Mouse (Mus musculus) c-Kit-negative CD71-positive TER-119-positive erythroid progenitor cells, embryonic 14.5 days (primary cell): ENCODE results near the gene Spata2.
A peak's percentile ranks its signal among the peaks of the same experiment; 100 is the strongest.

ENCODE experiments used
- DNase-seq: peaks from one replicate; pipeline ENCODE4 v3.0.0-alpha.2; 2013; ENCODE audit warnings: low read depth, low spot score

Spata2 gene

GRCm38 (mm10) chr2:167483081-167483826 is 9.4 kb downstream of the Spata2 start:
- DNase-seq, result no peak

DNA sequence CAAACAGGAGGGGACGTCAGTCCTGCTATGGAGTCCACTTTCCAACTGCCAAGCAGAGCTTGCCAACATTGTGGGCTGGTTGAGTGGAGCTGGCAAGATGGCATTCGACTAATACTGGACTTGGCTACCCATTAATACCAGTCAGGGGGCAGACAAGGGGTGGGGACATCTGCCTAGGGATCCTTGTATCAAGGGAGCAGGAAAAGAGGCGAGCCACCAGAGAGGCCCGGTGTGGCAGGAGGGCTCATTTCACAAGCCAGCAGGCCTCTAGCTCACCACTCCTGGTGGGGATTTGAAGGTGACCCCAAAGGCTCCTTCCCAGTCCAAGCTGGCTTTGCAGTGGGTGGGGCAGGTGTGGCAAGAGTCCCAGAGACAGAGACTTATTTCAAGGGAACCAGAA is 10.0 kb downstream of the Spata2 start:
- DNase-seq, result no peak

- no peak for DNase-seq
Observed at GRCm38 (mm10) chr2:167479501-167479900, 13.2 kb downstream of the Spata2 start.

DNA sequence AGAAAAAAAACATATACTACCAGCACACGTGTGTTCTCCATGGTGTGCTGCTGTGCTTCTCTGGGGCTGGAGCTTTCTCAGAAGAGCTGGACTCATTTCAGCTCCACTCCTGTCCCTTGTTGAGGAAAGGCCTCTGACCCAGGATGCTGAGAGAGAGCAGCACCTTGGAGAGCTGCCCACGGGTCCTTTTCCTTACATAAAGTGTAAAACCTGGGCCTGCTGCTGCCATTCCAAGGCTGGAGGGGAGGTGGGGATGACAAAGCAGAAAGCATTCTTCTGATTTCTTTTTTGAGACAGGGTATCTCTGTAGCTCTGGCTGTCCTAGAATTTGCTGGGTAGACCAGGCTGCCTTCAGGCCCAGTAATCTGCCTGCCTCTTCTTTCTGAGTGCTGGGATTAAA is 14.6 kb downstream of the Spata2 start:
- no peak for DNase-seq

DNA sequence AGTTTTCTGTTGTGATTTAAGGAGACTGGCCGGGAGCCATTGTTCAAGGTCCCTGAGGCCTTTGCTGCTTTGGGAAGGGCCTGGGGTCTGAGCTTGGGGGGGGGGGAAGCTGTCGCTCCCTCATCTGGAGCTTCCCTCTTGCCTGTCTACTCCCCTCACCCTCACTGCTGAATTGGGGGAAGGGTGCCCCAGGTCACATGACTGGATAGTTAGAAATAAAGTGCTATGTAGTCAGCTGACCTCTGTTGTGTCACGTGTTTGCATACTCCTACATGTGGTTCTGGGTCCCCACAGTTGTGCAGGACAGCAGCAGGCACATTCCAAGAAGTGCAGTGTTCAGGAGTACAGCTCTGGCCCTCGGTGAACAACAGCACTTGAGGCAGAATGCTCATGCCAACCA is 15.9 kb downstream of the Spata2 start:
- no peak for DNase-seq

GRCm38 (mm10) chr2:167476200-167476688 is 16.4 kb downstream of the Spata2 start:
- no peak for DNase-seq

- DNase-seq, result no peak
Observed at GRCm38 (mm10) chr2:167475596-167475995, 17.1 kb downstream of the Spata2 start.

DNA sequence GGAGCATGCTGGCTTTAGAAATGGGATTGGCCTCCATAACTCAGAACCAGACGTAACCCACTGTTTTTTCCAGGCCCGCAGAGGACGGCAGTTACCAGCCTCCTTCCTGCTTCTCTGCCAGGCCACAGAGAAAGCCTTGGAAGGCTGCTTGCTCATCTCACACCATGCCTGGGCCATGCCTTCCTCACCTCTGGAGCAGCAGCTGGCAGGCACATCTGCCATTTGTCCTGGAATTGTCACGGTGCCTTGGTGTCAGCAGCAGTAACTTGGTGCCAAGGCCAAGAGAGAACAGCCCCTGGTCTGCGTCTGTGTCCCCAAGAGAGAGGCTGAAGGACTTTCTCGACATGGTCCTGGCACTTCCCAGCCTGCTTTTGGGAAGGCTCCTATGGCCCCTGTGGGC is 18.5 kb downstream of the Spata2 start:
- no peak for DNase-seq

GRCm38 (mm10) chr2:167471585-167471984 is 21.1 kb downstream of the Spata2 start:
- DNase-seq, result no peak

- no peak for DNase-seq
Observed at GRCm38 (mm10) chr2:167470611-167471010, 22.1 kb downstream of the Spata2 start.

DNA sequence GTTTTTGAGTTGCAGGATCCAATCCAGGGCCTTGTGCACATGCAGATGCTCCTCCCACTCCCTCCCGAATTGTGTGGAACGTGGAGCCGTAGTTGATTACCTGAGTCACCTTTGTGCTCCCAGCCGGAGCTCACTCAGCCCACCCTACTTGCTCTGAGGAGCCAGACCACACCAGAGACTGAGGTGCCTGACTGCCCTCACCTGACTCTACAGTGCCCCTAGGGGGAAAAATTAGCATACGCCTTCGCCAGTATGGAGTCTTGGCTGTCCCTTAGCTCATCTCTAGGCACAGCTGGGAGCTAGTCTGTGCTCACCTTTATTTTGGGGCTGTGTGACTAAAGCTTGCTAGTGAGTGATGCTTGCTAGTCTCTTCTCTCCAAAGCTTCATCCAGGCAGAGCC is 24.2 kb downstream of the Spata2 start:
- DNase-seq, result no peak

- DNase-seq, result no peak
Observed at GRCm38 (mm10) chr2:167467214-167467613, 25.5 kb downstream of the Spata2 start.

DNA sequence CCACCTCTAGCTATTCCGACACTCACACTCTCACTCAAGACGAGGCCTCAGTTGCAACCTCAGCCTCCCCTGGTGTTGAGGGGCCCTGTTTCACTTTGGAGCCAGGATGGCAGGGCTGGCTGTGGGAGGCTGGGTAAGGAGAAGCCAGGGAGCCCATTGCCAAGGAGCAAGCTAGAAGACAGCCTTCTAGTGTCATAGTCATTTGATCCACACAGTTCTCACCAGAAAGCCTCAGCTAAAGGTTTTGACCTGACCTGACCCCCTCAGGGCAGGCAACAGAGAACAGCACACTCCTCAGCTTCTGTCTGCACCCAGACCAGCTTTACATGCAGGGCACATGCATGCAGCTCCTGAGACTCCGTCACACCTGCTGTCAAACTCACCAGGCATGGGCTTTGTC is 26.7 kb downstream of the Spata2 start:
- no peak for DNase-seq

DNA sequence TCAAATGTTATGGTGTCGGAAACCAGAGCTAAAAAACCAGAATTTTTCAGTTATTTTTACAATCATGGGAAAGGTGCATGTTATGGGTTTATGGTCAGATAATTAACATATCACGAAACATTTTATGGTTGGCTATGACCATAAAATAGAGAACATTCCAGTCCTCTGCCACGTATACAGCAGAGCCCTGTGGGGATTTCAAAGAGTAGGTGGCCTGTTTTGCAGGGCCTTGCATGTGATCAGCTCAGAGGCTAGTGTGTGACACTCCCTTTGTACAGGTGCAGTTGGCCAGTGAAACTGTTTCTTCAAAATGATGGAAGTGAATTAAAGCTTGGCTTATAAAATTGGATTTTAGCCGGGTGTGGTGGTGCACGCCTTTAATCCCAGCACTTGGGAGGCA is 28.9 kb downstream of the Spata2 start:
- no peak for DNase-seq

DNA sequence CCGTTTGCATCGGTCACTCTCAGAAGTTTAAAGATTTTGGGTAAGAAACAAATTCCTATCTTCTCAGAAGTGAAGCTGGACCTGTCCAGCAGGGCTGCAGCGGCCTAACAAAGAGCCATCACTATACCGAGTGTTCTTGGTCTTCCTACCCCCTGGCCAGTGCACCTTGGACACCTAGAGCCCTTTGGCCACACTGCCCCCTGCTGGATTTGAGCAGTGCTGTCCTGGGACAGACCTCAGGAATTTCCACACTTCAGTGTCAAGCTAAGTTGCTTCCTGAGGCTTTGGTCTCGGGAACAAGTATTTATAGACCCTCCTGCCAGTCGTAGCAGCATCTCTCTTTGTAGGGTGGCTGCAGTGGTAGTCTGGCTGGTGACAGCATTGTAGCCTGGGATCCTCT is 29.7 kb downstream of the Spata2 start:
- peak; percentile 49 for DNase-seq

GRCm38 (mm10) chr2:167459071-167459865 is 33.4 kb downstream of the Spata2 start:
- DNase-seq, result no peak

DNA sequence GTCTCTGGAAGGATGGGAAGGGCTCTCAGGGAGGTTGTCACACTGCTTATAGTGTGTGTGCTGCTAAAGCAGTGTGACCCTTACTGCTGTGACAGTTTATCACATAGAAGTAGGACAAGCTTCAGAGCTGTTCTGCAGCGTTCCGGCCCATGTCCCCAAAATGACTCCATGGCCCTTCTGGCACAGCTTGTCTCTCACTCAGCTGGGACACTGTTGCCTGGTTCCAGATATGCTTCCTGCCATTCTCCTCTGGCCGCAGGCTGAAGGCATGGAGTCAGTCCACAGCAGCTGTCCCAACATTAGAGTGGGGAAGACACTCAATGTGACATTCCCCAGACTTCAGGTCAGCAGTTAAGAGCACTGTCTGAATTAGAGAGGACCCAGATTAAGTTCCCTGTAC is 34.1 kb downstream of the Spata2 start:
- DNase-seq, result no peak

DNA sequence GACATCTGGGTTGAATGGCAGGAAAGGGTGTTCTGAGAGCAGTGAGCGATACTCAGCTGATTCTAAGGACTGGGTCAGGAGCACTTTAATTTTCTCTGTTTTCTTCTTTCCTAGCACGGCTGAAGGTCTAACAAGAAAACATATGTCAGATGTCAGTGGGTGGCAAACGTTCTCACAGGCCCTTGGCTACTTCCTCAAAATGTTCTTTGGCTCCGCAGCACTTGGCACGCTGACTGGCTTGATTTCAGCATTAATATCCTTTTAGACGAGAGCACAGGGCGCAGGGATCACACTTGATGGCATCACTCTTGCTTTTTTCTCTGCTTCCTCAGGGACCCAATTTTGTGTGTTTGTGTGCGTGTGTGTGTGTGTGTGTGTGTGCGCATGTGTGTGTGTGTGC is 35.5 kb downstream of the Spata2 start:
- no peak for DNase-seq

- no peak for DNase-seq
Observed at GRCm38 (mm10) chr2:167456361-167457020, 36.2 kb downstream of the Spata2 start.

- DNase-seq, result no peak
Observed at GRCm38 (mm10) chr2:167453814-167454213, 38.9 kb downstream of the Spata2 start.

DNA sequence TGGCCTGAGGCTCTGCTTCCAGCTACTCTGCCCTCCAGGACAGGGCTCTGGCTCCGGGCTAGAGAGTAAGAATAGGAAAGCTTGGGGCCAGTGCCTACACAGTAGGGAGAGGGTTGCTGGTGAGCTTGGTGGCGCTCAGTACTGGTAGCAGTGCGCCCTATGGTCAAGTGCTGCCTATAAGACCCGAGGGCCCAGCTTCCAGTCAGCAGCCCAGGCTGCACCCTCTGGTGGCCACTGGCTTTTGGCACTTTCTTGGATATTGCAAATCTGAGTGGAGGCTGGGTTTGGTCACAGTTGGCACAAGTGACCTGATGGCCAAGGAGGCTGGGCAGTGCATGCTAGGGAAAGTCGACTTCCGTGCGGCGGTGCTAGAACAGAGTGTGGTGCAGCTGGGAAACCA is 42.0 kb downstream of the Spata2 start:
- DNase-seq, result no peak
